Mouse (Mus musculus) heart, embryonic 14.5 days (tissue): ENCODE measurements around the gene Sirt3. TPM values are rescaled to one million over a fixed set of nuclear protein-coding genes. Genes with fewer than 3 reads are reported as not detected.

Experiments used
- ATAC-seq: fragments of 200-750 bp; cut with Nextera tagmentation; 2 replicates; pipeline ENCODE4 v1.8.0; 2017; ENCODE audit warnings: low read depth, moderate TSS enrichment; ENCODE audit not compliant: insufficient number of reproducible peaks, insufficient read depth, low FRiP score
- H3K27ac ChIP-seq, 2 experiments: fragments of 200-500 bp in 1 of 2; fragments of 300-500 bp in 1 of 2; sonication (generic) in 1 of 2; replicated peaks in 1 of 2; 2 replicates each; pipeline ENCODE4 v1.5.1; 2012 to 2014; ENCODE audit warnings: low read depth in 2 of 2, low read length in 2 of 2, control low read depth in 1 of 2, mild to moderate bottlenecking in 1 of 2, mixed read lengths in 1 of 2; ENCODE audit not compliant: control insufficient read depth in 1 of 2, insufficient read depth in 1 of 2
- H3K27me3 ChIP-seq: fragments of 300-500 bp; sonication (generic); 2 replicates; pipeline ENCODE4 v1.6.1; 2014; ENCODE audit warnings: mild to moderate bottlenecking, low read length, control low read depth; ENCODE audit not compliant: control insufficient read depth, insufficient read depth
- H3K36me3 ChIP-seq: fragments of 300-500 bp; sonication (generic); 2 replicates; pipeline ENCODE4 v1.6.1; 2014; ENCODE audit warnings: mild to moderate bottlenecking, control low read depth, low read length, mixed read lengths; ENCODE audit not compliant: control insufficient read depth, insufficient read depth
- H3K4me1 ChIP-seq, 2 experiments: fragments of 200-500 bp in 1 of 2; fragments of 300-500 bp in 1 of 2; sonication (generic) in 1 of 2; 2 replicates each; pipeline ENCODE4 v1.6.1; 2012 to 2014; ENCODE audit warnings: low read length in 2 of 2, control low read depth in 1 of 2, mixed read lengths in 1 of 2; ENCODE audit not compliant: control insufficient read depth in 2 of 2, insufficient read depth in 2 of 2
- H3K4me2 ChIP-seq: fragments of 300-500 bp; sonication (generic); 2 replicates; pipeline ENCODE4 v1.6.1; 2014; ENCODE audit warnings: mild to moderate bottlenecking, low read length
- H3K4me3 ChIP-seq, 2 experiments: fragments of 200-500 bp in 1 of 2; fragments of 300-500 bp in 1 of 2; sonication (generic) in 1 of 2; 2 replicates each; pipeline ENCODE4 v1.5.1; 2012 to 2014; ENCODE audit warnings: low read length in 2 of 2, mild to moderate bottlenecking in 2 of 2, control low read depth in 1 of 2, low read depth in 1 of 2, moderate library complexity in 1 of 2; ENCODE audit not compliant: control insufficient read depth in 1 of 2, insufficient read depth in 1 of 2
- H3K9ac ChIP-seq: fragments of 300-500 bp; sonication (generic); 2 replicates; pipeline ENCODE4 v1.6.1; 2014; ENCODE audit warnings: mild to moderate bottlenecking, low read length
- H3K9me3 ChIP-seq: fragments of 300-500 bp; sonication (generic); 2 replicates; pipeline ENCODE4 v1.6.1; 2016; ENCODE audit warnings: low read length, control low read depth; ENCODE audit not compliant: control insufficient read depth
- WGBS: fragments of 180-500 bp; shearing (Covaris S2); extraction: QIAGEN DNeasy Blood & Tissue Kit; methylation state at CpG from one replicate; pipeline ENCODE4 v1.1.7; 2014; 5-methylcytosine and 5-hydroxymethylcytosine counted together
- polyA plus RNA-seq: library from polyadenylated mRNA; unstranded; fragments of >200 nt; fragmentation: Nextera tagmentation; extraction: Ambion mirVana; gene quantifications from 2 replicates; pipeline ENCODE4 v1.2.1, GENCODE M21; 2014

The Sirt3 gene
- polyA plus RNA-seq, 1 experiment from 2014 or later: 48.4 TPM

- no peak overlapping the region for H3K4me3 ChIP-seq
- peaks cover 16% of the 10 kb centered on the region for H3K27me3 ChIP-seq
- no peaks in the 10 kb centered on the region for H3K36me3 ChIP-seq
- H3K4me2 ChIP-seq: no peak overlapping the region
- no peaks in the 10 kb centered on the region for H3K9me3 ChIP-seq
- H3K27ac ChIP-seq: no peak overlapping the region
- H3K4me1 ChIP-seq: no peaks in the 10 kb centered on the region
- WGBS: 58% methylated on average over 2 of the region's 2 CpGs
- no peak overlapping the region for H3K9ac ChIP-seq
- no peak for ATAC-seq
These were observed 46.4 kb downstream of the Sirt3 start for GRCm38 (mm10) chr7:140835758-140836087.

GRCm38 (mm10) chr7:140834968-140835757, 46.9 kb downstream of the Sirt3 start, which contains the start of gene Urah:
Gene Urah, plus strand, starts transcription at chr7:140835018.
- no peak within 1 kb of the TSS for H3K27ac ChIP-seq
- peaks cover 11% of the 10 kb centered on the region for H3K27me3 ChIP-seq
- no peaks in the 10 kb centered on the region for H3K9me3 ChIP-seq
- no peak within 1 kb of the TSS for H3K4me3 ChIP-seq
- H3K4me2 ChIP-seq: no peak within 1 kb of the TSS
- WGBS: 39% methylated on average over 20 of the region's 20 CpGs
- no peak within 1 kb of the TSS for H3K9ac ChIP-seq
- no peaks in the 10 kb centered on the region for H3K36me3 ChIP-seq
- no peak for ATAC-seq
- no peaks in the 10 kb centered on the region for H3K4me1 ChIP-seq

- Histone ChIP-seq H3K4me3 (no peak overlapping the region), H3K27me3 (no peaks in the 10 kb centered on the region), H3K4me2 (no peak overlapping the region), H3K27ac (no peak overlapping the region), H3K9me3 (no peaks in the 10 kb centered on the region), H3K9ac (no peak overlapping the region), H3K36me3 (no peaks in the 10 kb centered on the region), H3K4me1 (no peaks in the 10 kb centered on the region)
- 76% methylated on average over 4 of the region's 4 CpGs for WGBS
- no peak for ATAC-seq
These were observed 48.8 kb downstream of the Sirt3 start for GRCm38 (mm10) chr7:140833341-140833740.

GRCm38 (mm10) chr7:140831447-140831846, 50.7 kb downstream of the Sirt3 start:
- ATAC-seq: no peak
- H3K4me3 ChIP-seq: no peak overlapping the region
- H3K9ac ChIP-seq: no peak overlapping the region
- no peaks in the 10 kb centered on the region for H3K36me3 ChIP-seq
- no peak overlapping the region for H3K27ac ChIP-seq
- no peaks in the 10 kb centered on the region for H3K27me3 ChIP-seq
- no peaks in the 10 kb centered on the region for H3K9me3 ChIP-seq
- no peaks in the 10 kb centered on the region for H3K4me1 ChIP-seq
- H3K4me2 ChIP-seq: no peak overlapping the region
- WGBS: 62% methylated on average over 6 of the region's 6 CpGs

GRCm38 (mm10) chr7:140828171-140828881, 53.8 kb downstream of the Sirt3 start:
- H3K9ac ChIP-seq: no peak overlapping the region
- H3K4me1 ChIP-seq: no peaks in the 10 kb centered on the region
- no peaks in the 10 kb centered on the region for H3K9me3 ChIP-seq
- peak overlapping the region; percentile 3; the same call in 1 of the 2 replicates for H3K4me2 ChIP-seq
- no peak overlapping the region for H3K4me3 ChIP-seq
- ATAC-seq: no peak
- 29% methylated on average over 8 of the region's 8 CpGs for WGBS
- H3K27me3 ChIP-seq: no peaks in the 10 kb centered on the region
- H3K36me3 ChIP-seq: no peaks in the 10 kb centered on the region
- no peak overlapping the region for H3K27ac ChIP-seq

- H3K4me2 ChIP-seq: no peak overlapping the region
- H3K9ac ChIP-seq: no peak overlapping the region
- H3K4me1 ChIP-seq: peaks cover 0 to 6% of the 10 kb centered on the region in 2 experiments; a peak in 1 of 4 replicates
- H3K9me3 ChIP-seq: no peaks in the 10 kb centered on the region
- H3K27me3 ChIP-seq: no peaks in the 10 kb centered on the region
- 85% methylated on average over 4 of the region's 4 CpGs for WGBS
- H3K4me3 ChIP-seq: no peak overlapping the region
- H3K36me3 ChIP-seq: no peaks in the 10 kb centered on the region
- no peak for ATAC-seq
- no peak overlapping the region for H3K27ac ChIP-seq
These were observed 59.4 kb downstream of the Sirt3 start for GRCm38 (mm10) chr7:140822731-140823130.

GRCm38 (mm10) chr7:140821653-140822329, 60.3 kb downstream of the Sirt3 start, which contains the start of gene Zfp941:
Gene Zfp941, minus strand, starts transcription at chr7:140822178.
- no peaks in the 10 kb centered on the region for H3K9me3 ChIP-seq
- 0 out of 2 replicates have a peak, but pooled peaks have one; percentile 26 for ATAC-seq
- WGBS: 2% methylated on average over 21 of the region's 21 CpGs
- H3K4me1 ChIP-seq: peaks cover 0 to 6% of the 10 kb centered on the region in 2 experiments; a peak in 1 of 4 replicates
- peak within 1 kb of the TSS; percentile 64 for H3K9ac ChIP-seq
- peak within 1 kb of the TSS; percentile 48 to 53 for H3K4me3 ChIP-seq
- H3K4me2 ChIP-seq: peak within 1 kb of the TSS; percentile 77
- H3K27me3 ChIP-seq: no peaks in the 10 kb centered on the region
- H3K36me3 ChIP-seq: no peaks in the 10 kb centered on the region
- no peak within 1 kb of the TSS for H3K27ac ChIP-seq
